Comparison of ENCODE assay signal across 26 mouse cellular contexts in genomic region chr2:179494276-179494675, GRCm38 (mm10). TPM values are rescaled to one million over a fixed set of nuclear protein-coding genes. Genes with fewer than 3 reads are reported as not detected.
DNase-seq lines count a peak whose midpoint lies in the region; ATAC-seq and TF ChIP-seq lines count a peak whose summit lies in the region.
"Had no signal": no experiment of that assay in that cellular context is flagged by ENCODE, and none has a peak within 500 bp of the region (broad histone marks: within the 10 kb centered on the region; RNA-seq: fewer than 3 reads in every experiment).

No protein-coding gene starts in this region.

- H3K9ac ChIP-seq in heart, adult 2 months (ENCODE audit: low read depth, low read length) = no peak overlapping the region
- no peak overlapping the region for H3K9ac ChIP-seq in hindbrain, embryonic 13.5 days
- H3K9ac ChIP-seq in hindbrain, embryonic 11.5 days (ENCODE audit: low read depth, low read length) = no peak overlapping the region
- H3K9ac ChIP-seq: forebrain, embryonic 13.5 days; hindbrain, embryonic 12.5 days; intestine, embryonic 15.5 days had no signal

- no peak for TF ChIP-seq EP300 in heart, adult 2 months (IDR thresholded peaks at IDR 0.05; ENCODE audit: insufficient read depth, low read depth, low read length)

- 89% methylated on average over 1 of the region's 1 CpGs for WGBS in heart, adult 2 months
- WGBS in hindbrain, embryonic 13.5 days = 94% methylated on average over 1 of the region's 1 CpGs
- 97% methylated on average over 1 of the region's 1 CpGs for WGBS in hindbrain, embryonic 11.5 days

- intact Hi-C loops in heart, adult 2 months (cut with DNase I) = no loop called here
- intact Hi-C loops in heart, postnatal 25 days (cut with DNase I) = no loop called here

- no peaks in the 10 kb centered on the region for H3K79me2 ChIP-seq in heart, adult 2 months (replicated peaks; ENCODE audit: control insufficient read depth, insufficient read depth, low read length)

- TF ChIP-seq POLR2A in heart, adult 2 months (IDR thresholded peaks at IDR 0.05; ENCODE audit: insufficient read depth, low read depth, low read length) = no peak

- no peak for TF ChIP-seq CTCF in heart, adult 2 months (IDR thresholded peaks at IDR 0.05)

- DNase-seq in gastrocnemius, adult 18-20 months (ENCODE audit: low spot score) = peak; percentile 19
- DNase-seq in gastrocnemius, postnatal 25 days = no peak
- peak; percentile 18 to 35 for DNase-seq in heart, adult 2 months
- no peak for DNase-seq in heart, postnatal 25 days (ENCODE audit: low spot score)
- no peak for DNase-seq in hindbrain, embryonic 11.5 days (ENCODE audit: low spot score)
- peak; percentile 43 for DNase-seq in R1 (ENCODE audit: low read depth, low spot score)
- DNase-seq in spleen, postnatal 4 days (ENCODE audit: low spot score in 2 of 2) = no peak
- DNase-seq: adrenal gland, adult 8-10 months; adrenal gland, postnatal 25 days; cerebellum, adult 18-20 months; cerebellum, adult 9-10 months; cerebellum, postnatal 14 days; gastrocnemius, adult 2 months; gastrocnemius, postnatal 14 days; heart, postnatal 4 days; kidney, adult 11 months; kidney, adult 9 months had no signal

- ATAC-seq in hindbrain, embryonic 13.5 days (ENCODE audit: low FRiP score) = 0 out of 2 replicates have a peak, but pooled peaks have one; percentile 18
- ATAC-seq in hindbrain, embryonic 11.5 days (ENCODE audit: low FRiP score) = no peak
- ATAC-seq: activated CD4-positive, CD25-positive, alpha-beta regulatory T cell, adult 4 months; forebrain, embryonic 13.5 days; forebrain, embryonic 16.5 days; hindbrain, embryonic 16.5 days; intestine, embryonic 15.5 days had no signal

- H3K4me1 ChIP-seq in heart, adult 2 months (ENCODE audit: control insufficient read depth, insufficient read depth, low read length) = no peaks in the 10 kb centered on the region; the same call in 1 of the 2 replicates
- peaks cover 34% of the 10 kb centered on the region for H3K4me1 ChIP-seq in hindbrain, embryonic 13.5 days (replicated peaks)
- no peaks in the 10 kb centered on the region for H3K4me1 ChIP-seq in hindbrain, embryonic 11.5 days (replicated peaks; ENCODE audit: control insufficient read depth, insufficient read depth, low read length)
- H3K4me1 ChIP-seq: hindbrain, embryonic 12.5 days; intestine, embryonic 15.5 days had no signal

- no peak overlapping the region for H3K4me2 ChIP-seq in hindbrain, embryonic 13.5 days
- no peak overlapping the region for H3K4me2 ChIP-seq in hindbrain, embryonic 11.5 days (replicated peaks; ENCODE audit: low read depth, low read length)
- H3K4me2 ChIP-seq: forebrain, embryonic 13.5 days; hindbrain, embryonic 12.5 days; intestine, embryonic 15.5 days had no signal

- no peaks in the 10 kb centered on the region for H3K9me3 ChIP-seq in hindbrain, embryonic 13.5 days
- no peaks in the 10 kb centered on the region for H3K9me3 ChIP-seq in hindbrain, embryonic 11.5 days (ENCODE audit: control insufficient read depth, low read length)
- H3K9me3 ChIP-seq: forebrain, embryonic 10.5 days; forebrain, embryonic 13.5 days; hindbrain, embryonic 12.5 days; intestine, embryonic 15.5 days had no signal

- no peak overlapping the region for H3K4me3 ChIP-seq in heart, adult 2 months
- H3K4me3 ChIP-seq in hindbrain, embryonic 13.5 days = no peak overlapping the region
- no peak overlapping the region for H3K4me3 ChIP-seq in hindbrain, embryonic 11.5 days (ENCODE audit: low read depth, low read length)
- H3K4me3 ChIP-seq: forebrain, embryonic 10.5 days; forebrain, embryonic 13.5 days; gastrocnemius, adult 2 months; hindbrain, embryonic 12.5 days; intestine, embryonic 15.5 days had no signal

- H3K27me3 ChIP-seq in heart, adult 2 months (ENCODE audit: control insufficient read depth, insufficient read depth, low read length) = no peaks in the 10 kb centered on the region
- peaks cover 3% of the 10 kb centered on the region; the same call in 1 of the 2 replicates for H3K27me3 ChIP-seq in hindbrain, embryonic 13.5 days
- no peaks in the 10 kb centered on the region for H3K27me3 ChIP-seq in hindbrain, embryonic 11.5 days (ENCODE audit: control insufficient read depth, insufficient read depth, low read length)
- H3K27me3 ChIP-seq: intestine, embryonic 15.5 days had no signal

- no peaks in the 10 kb centered on the region for H3K36me3 ChIP-seq in heart, adult 2 months (ENCODE audit: control insufficient read depth, insufficient read depth, low read length)
- no peaks in the 10 kb centered on the region for H3K36me3 ChIP-seq in hindbrain, embryonic 13.5 days
- no peaks in the 10 kb centered on the region for H3K36me3 ChIP-seq in hindbrain, embryonic 11.5 days (ENCODE audit: control insufficient read depth, insufficient read depth, low read length)
- H3K36me3 ChIP-seq: forebrain, embryonic 10.5 days; G1E; hindbrain, embryonic 12.5 days; intestine, embryonic 15.5 days had no signal

- H3K27ac ChIP-seq in heart, adult 2 months = peak overlapping the region; percentile 40
- H3K27ac ChIP-seq in hindbrain, embryonic 13.5 days = no peak overlapping the region
- no peak overlapping the region for H3K27ac ChIP-seq in hindbrain, embryonic 11.5 days (ENCODE audit: low read depth, low read length)
- H3K27ac ChIP-seq: forebrain, embryonic 10.5 days; forebrain, embryonic 13.5 days; gastrocnemius, adult 2 months; hindbrain, embryonic 12.5 days; intestine, embryonic 15.5 days had no signal

RNA-seq across cellular contexts. Expression of gene Cdh4, which starts 52.0 kb away (rescaled TPM):
- 10 to 100 TPM; 11.5 to 16.7 TPM for total RNA-seq in gastrocnemius, adult 18-20 months (2021)
- 1 to 10 TPM; 6.7 to 9.6 TPM for total RNA-seq in gastrocnemius, postnatal 25 days (2021)
- 1 to 10 TPM in 1 of 2 experiments, under 1 TPM in 1; 0.93 to 1.2 TPM for total RNA-seq in heart, adult 2 months (2021)
- polyA plus RNA-seq in heart, adult 2 months (2012; rRNA removed) = 0.38 and 0.90 TPM in 2 replicates
- total RNA-seq in heart, postnatal 25 days (2021) = under 1 TPM; 0.44 to 0.61 TPM
- 37.2 and 37.5 TPM in 2 replicates for polyA plus RNA-seq in hindbrain, embryonic 13.5 days (2015; fragmentation: Nextera tagmentation; extraction: Ambion mirVana)
- 8.2 and 8.8 TPM in 2 replicates for polyA plus RNA-seq in hindbrain, embryonic 11.5 days (2014; fragmentation: Nextera tagmentation; extraction: Ambion mirVana)
- polyA plus RNA-seq: G1E had no signal

Comparison
In these comparisons a context has a peak if more than half of its experiments do, and no peak if none do; other contexts are left out.
1. DNase-seq: peak in gastrocnemius, adult 18-20 months (single experiment), heart, adult 2 months (2 of 2) and R1 (single experiment); none in gastrocnemius, postnatal 25 days (single experiment), heart, postnatal 25 days (single experiment), hindbrain, embryonic 11.5 days (single experiment) and spleen, postnatal 4 days (0 of 2).